Mouse (Mus musculus): ENCODE results near the gene Jade2. TPM values are rescaled to one million over a fixed set of nuclear protein-coding genes. Genes with fewer than 3 reads are reported as not detected.

The Jade2 gene
- polyA plus RNA-seq (2021), result 31.6 TPM

DNA sequence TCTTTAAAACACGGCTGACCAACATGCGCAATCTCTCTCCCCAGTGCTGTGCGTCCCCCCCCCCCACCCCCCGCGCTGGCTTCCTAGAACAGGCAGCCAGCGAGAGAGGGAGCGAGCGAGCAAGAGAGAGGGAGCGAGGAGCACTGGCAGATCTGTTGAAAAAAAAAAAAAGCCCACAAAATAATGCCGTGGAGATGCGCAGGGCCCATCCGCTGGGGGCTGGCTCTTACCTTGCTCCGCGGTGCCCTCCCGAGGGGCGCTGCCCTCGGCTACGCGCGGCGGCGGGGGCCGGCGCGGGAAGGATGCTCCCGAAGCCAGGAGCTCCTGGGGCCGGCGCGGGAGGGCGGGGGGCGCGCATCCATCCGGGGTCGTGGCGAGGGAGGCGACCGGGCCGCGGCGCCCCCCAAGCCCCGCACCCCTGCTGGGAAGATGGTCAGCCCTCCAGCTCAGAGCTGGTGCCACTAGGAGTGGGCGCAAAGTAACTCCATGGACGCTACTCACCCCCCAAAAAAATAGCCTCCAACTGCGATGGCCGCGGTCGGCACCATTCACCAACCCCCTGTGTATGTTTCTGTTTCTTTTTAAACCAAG, at the start of gene Jade2:
Gene Jade2, minus strand, starts transcription at position 573 of the 591 bp plus-strand sequence.
- ChIA-PET CTCF (interaction anchor here (1.4 kb wide), 1 partner anchor 34 kb away, joined by 5 read pairs; no protein-coding TSS in a partner anchor), POLR2A (interaction anchor here (0.6 to 5.1 kb wide), 23 partner anchors 17 to 221 kb away, joined by 3 to 38 read pairs (median 5); partner anchors contain the start of genes Cdkn2aipnl, Rmnd5b and Ube2b)
- ATAC-seq (no peak), DNase-seq (ENCODE audit: low read depth, low spot score) (no peak)
- no peak for TF ChIP-seq CTCF (IDR thresholded peaks at IDR 0.05)
- H3K27me3 ChIP-seq, result no peaks in the 10 kb centered on the region
- in situ Hi-C loops (cut with MboI; ENCODE audit: low pct_unique_long_range_greater_than_20kb), result loop anchor here (5.0 kb wide), 1 partner anchor 110 kb away; the partner anchor contains the start of gene Cdkn2aipnl

DNA sequence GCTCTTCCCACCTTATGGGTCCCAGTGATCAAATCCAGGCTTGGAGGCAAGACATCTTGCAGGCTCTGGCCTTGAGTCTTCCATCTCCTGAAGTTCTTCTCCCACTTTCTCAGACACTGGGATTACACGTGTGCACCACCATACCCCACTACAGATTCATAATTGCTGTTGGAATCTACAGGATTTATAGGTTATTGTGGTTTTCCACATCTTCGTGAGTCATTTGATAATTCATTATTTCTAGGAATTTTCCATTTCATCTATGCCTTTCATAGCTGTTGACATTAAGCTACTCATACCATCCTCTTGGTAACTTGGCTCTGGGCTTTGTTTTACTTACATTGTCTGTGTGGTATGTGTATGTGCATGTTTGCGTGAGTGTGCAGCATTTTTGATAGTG, 46.8 kb upstream of the Jade2 start:
- in situ Hi-C loops (cut with MboI; ENCODE audit: low pct_unique_long_range_greater_than_20kb), result no loop called here
- POLR2A ChIA-PET, result interaction anchor here (0.7 kb wide), 1 partner anchor 405 kb away, joined by 3 read pairs; no protein-coding TSS in a partner anchor
- no peak for DNase-seq (ENCODE audit: low read depth, low spot score)
- CTCF ChIA-PET, result no interaction called here
- H3K27me3 ChIP-seq, result no peaks in the 10 kb centered on the region
- no peak for ATAC-seq
- no peak for TF ChIP-seq CTCF (IDR thresholded peaks at IDR 0.05)

DNA sequence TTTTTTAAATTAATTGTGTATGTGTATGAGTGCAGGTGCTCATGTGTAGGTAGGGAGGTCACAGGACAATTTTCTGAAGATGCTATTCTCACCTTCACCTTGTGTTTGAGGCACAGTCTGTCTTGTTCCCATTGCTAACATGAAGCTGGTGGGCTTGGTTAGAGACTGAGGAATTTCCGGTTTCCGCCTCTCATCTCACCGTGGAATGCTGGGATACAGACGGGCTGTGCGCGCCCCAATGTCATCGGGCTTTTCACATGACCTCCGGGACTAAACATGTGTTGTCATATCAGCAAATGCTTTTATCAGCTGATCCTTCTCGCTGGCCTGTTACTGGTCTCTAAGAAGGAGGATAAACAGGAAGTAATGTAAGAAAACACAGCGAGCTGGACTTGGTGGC, 42.2 kb upstream of the Jade2 start:
- POLR2A ChIA-PET, result no interaction called here
- ATAC-seq, result no peak
- no peaks in the 10 kb centered on the region for H3K27me3 ChIP-seq
- in situ Hi-C loops (cut with MboI; ENCODE audit: low pct_unique_long_range_greater_than_20kb), result no loop called here
- CTCF ChIA-PET, result no interaction called here
- DNase-seq (ENCODE audit: low read depth, low spot score), result no peak
- no peak for TF ChIP-seq CTCF (IDR thresholded peaks at IDR 0.05)

DNA sequence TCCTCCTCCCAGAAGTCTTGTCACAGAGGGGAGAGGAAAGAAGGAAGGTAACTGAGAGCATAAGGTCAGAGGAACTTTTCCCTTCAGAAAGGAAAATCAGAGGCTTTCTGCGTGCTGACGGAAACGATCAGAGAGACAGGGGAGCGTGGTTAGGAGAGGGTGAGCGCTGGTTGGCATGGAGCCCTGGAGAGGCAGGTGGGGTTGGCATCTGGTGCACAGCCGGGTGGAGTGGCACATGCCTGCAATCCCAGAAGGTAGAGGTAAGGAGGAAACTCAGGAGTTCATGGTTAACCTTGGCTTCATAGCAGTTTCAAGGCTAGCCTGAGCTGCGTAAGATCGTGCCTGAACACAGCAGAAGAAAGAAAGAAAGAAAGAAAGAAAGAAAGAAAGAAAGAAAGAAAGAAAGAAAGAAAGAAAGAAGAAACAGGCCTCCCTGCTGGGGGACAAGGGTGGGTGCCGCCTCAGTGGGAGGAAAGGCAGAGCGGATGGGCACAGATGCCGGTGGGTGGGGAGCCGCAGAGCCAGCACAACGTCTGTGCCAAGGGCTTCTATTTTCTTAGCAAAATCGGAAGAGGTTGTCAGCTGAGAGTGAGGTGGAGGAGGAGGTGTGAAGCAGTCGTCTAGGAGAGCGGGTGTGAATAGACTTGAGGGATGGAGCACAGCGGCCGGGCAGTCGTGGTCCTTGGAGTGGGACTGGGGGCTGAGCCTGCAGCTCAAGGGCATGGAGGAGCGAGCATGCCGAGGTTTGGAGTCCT, 41.0 kb upstream of the Jade2 start:
- POLR2A ChIA-PET, result no interaction called here
- no peaks in the 10 kb centered on the region for H3K27me3 ChIP-seq
- CTCF ChIA-PET, result no interaction called here
- ATAC-seq, result no peak
- no peak for DNase-seq (ENCODE audit: low read depth, low spot score)
- in situ Hi-C loops (cut with MboI; ENCODE audit: low pct_unique_long_range_greater_than_20kb), result no loop called here
- no peak for TF ChIP-seq CTCF (IDR thresholded peaks at IDR 0.05)

DNA sequence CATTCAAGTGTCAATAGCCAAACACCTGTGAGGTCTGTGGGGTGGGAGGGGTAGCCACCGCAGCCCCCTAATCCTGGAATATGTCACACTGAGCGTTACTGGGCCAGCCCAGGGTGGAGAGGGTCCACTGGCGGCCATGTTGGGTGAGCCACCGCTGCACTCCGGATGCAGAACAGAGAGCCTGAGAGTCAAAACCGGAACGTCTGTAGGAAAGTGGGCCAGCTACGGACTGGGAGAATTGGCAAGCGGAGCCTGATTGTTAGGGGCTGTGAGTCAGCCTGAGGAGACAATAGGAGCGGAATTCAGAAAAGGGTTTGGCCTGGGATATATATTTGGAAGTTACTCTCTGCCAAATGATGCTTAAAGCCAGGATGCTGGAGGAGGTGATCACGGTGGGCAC, 39.9 kb upstream of the Jade2 start:
- no peaks in the 10 kb centered on the region for H3K27me3 ChIP-seq
- in situ Hi-C loops (cut with MboI; ENCODE audit: low pct_unique_long_range_greater_than_20kb), result no loop called here
- ATAC-seq (no peak), DNase-seq (ENCODE audit: low read depth, low spot score) (no peak)
- POLR2A ChIA-PET, result no interaction called here
- no peak for TF ChIP-seq CTCF (IDR thresholded peaks at IDR 0.05)
- CTCF ChIA-PET, result no interaction called here

DNA sequence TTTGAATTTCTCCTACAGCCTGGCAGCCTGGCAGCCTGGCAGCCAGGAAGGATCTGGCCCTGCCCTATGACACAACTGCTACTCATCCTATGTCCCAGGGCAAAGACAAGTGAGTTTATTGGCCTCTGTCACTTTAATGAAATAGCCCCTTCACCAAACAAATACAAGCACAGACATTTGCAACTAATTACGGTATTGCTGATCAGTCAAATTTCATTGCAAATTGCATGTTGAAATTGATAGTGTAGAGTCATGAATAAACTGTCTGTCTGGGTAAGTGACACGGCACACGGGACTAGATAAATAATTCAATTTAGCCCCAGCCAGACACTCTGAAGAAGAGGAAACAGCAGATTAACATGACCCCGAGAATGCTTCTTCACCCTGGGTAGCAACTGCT, 38.6 kb upstream of the Jade2 start:
- CTCF ChIA-PET, result no interaction called here
- DNase-seq (ENCODE audit: low read depth, low spot score) (no peak), ATAC-seq (no peak)
- POLR2A ChIA-PET, result no interaction called here
- H3K27me3 ChIP-seq, result no peaks in the 10 kb centered on the region
- in situ Hi-C loops (cut with MboI; ENCODE audit: low pct_unique_long_range_greater_than_20kb), result no loop called here
- TF ChIP-seq CTCF (IDR thresholded peaks at IDR 0.05), result no peak

DNA sequence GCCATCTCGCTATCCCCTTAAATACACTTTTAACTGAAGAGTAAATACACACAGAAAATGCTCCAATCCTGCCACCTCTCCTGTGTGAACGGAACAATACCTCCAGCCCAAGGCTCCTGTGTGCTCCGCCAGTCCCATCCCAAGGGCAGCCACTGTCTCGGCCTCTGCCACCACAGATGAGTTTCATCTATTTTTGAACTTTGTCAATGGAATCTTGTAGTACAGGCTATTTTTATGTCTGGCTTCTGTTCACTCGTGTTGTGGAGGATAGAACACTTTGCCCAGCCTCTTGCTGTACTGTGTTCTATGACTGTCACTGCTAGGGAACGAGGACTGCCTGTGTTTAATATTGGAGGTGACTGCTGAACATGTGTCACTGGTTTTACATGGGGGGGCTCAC, 28.2 kb upstream of the Jade2 start:
- no peak for DNase-seq (ENCODE audit: low read depth, low spot score)
- TF ChIP-seq CTCF (IDR thresholded peaks at IDR 0.05), result no peak
- no peaks in the 10 kb centered on the region for H3K27me3 ChIP-seq
- CTCF ChIA-PET, result no interaction called here
- in situ Hi-C loops (cut with MboI; ENCODE audit: low pct_unique_long_range_greater_than_20kb), result no loop called here
- POLR2A ChIA-PET, result no interaction called here
- ATAC-seq, result no peak

DNA sequence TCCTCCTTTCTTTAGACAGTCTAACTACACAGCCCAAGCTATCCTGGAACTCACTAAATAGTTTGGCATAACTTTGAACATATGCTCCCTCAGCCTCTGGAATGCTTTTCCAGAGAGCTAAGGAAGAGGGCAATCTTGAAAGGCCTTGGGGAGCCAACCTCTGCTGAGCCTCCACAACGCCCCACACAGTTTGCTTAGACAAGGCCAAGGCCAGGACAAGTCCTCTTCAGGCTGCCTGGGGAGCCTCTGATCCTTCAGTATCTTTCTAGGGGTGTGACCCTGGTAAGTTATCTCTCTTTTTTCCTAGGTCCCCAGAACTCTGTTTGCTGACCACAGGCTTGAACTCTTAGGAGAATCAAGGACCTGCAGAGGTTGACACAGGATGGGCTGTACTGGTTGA, 26.6 kb upstream of the Jade2 start:
- ChIA-PET POLR2A (no interaction called here), CTCF (no interaction called here)
- no peak for DNase-seq (ENCODE audit: low read depth, low spot score)
- in situ Hi-C loops (cut with MboI; ENCODE audit: low pct_unique_long_range_greater_than_20kb), result no loop called here
- TF ChIP-seq CTCF (IDR thresholded peaks at IDR 0.05), result no peak
- no peaks in the 10 kb centered on the region for H3K27me3 ChIP-seq
- ATAC-seq, result no peak

DNA sequence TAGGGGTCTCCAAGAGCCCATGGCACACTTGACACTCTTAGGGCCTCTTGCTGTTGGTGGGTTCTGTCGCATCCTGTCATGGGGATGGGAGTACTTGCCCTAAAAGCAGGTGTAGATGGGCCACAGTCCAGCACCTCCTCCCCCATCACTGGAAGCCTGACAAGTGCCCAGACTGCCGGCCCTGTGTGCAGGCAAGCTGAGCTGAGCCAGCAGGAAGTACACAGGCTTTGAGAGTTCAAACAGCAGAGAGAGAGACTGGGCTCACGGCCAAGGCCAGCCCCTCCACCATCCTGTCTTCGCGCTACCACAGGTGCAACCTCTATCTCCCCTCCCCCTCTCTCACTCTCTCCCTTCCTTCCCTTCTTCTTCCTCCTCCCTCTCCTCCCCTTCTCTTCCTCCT, 26.2 kb upstream of the Jade2 start:
- ATAC-seq, result no peak
- in situ Hi-C loops (cut with MboI; ENCODE audit: low pct_unique_long_range_greater_than_20kb), result no loop called here

DNA sequence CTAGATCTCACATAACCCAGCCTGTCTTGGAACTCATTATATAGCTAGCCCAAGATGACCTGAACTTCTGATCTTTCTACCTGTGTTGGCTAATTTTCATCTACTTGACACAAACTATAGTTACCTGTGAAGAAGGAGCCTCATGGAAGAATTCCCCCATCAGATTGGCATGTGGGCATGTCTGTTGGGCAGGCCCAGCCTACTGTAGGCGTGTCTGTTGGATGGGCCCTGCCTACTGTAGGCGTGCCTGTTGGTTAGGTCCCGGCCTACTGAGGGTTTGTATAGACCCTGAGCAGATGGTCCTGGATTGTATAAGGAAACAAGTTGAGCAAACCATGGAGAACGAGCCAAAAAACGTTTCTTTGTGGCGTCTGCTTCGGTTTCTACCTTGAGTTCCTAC, 24.3 kb upstream of the Jade2 start:
- ChIA-PET CTCF (no interaction called here), POLR2A (interaction anchor here (0.5 to 0.7 kb wide), 2 partner anchors 50 to 75 kb away, joined by 3 to 4 read pairs; no protein-coding TSS in a partner anchor)
- no peaks in the 10 kb centered on the region for H3K27me3 ChIP-seq
- DNase-seq (ENCODE audit: low read depth, low spot score), result no peak
- no peak for TF ChIP-seq CTCF (IDR thresholded peaks at IDR 0.05)
- no peak for ATAC-seq
- in situ Hi-C loops (cut with MboI; ENCODE audit: low pct_unique_long_range_greater_than_20kb), result no loop called here

More for the DNA sequence above, 26.2 kb upstream of the Jade2 start:
- TF ChIP-seq CTCF (IDR thresholded peaks at IDR 0.05), result no peak
- ChIA-PET CTCF (interaction anchor here (0.8 kb wide), 1 partner anchor 9 kb away, joined by 3 read pairs; no protein-coding TSS in a partner anchor), POLR2A (no interaction called here)
- no peaks in the 10 kb centered on the region for H3K27me3 ChIP-seq
- DNase-seq (ENCODE audit: low read depth, low spot score), result no peak

DNA sequence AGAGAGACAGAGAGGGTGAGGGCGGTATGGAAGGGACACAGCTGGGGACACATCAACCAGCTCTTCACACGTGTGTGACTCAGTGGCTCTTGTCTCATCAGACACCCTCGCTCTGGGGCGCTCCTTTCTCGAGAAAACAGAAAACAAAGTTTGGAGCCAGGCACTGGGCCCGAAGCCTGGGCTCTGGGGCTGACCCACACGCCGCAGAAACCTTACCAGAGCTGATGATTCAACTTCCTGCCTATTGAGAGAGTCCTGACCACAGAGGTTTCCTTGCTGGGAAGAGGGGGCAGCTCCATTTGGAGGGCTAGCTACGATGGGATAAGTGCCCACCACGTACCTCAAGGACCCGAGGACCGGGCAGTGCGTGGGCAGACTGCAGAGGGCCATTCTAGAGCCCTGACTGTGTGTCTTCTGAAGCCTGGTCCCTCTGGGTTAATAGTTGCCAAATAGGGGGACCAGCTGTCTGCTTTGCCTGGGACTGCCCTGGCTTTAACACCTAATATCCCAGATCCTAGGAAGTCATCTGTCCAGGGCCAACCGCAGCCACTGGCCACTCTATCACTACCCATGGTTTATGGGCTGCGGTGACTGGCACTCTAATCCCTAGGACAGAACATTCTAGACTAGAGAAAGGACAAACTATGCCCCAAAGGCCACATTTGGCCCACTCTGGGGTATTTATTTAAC, 23.7 kb upstream of the Jade2 start:
- in situ Hi-C loops (cut with MboI; ENCODE audit: low pct_unique_long_range_greater_than_20kb), result no loop called here
- POLR2A ChIA-PET, result interaction anchor here (0.5 kb wide), 1 partner anchor 51 kb away, joined by 4 read pairs; no protein-coding TSS in a partner anchor
- ATAC-seq, result no peak

More for the DNA sequence above, 23.7 kb upstream of the Jade2 start:
- DNase-seq (ENCODE audit: low read depth, low spot score), result no peak
- no peak for TF ChIP-seq CTCF (IDR thresholded peaks at IDR 0.05)
- CTCF ChIA-PET, result no interaction called here
- no peaks in the 10 kb centered on the region for H3K27me3 ChIP-seq
